Mouse (Mus musculus) MEL (cell line): ENCODE measurements around the gene Col23a1. TPM values are rescaled to one million over a fixed set of nuclear protein-coding genes. Genes with fewer than 3 reads are reported as not detected.
A peak's percentile ranks its signal among the peaks of the same experiment; 100 is the strongest.

Experiments
- DNase-seq: peaks from one replicate; pipeline ENCODE4 v3.0.0; 2011; ENCODE audit warnings: low read depth, low spot score
- H3K27ac ChIP-seq: 2 replicates; pipeline ENCODE4 v1.5.1; 2012; ENCODE audit warnings: low read depth, mild to moderate bottlenecking, control low read depth, low read length, moderate library complexity; ENCODE audit not compliant: control insufficient read depth
- H3K27me3 ChIP-seq, 2 experiments: fragments of 150-350 bp in 1 of 2; sonication (generic) in 1 of 2; 2 replicates each; pipeline ENCODE4 v1.6.1; 2012; ENCODE audit warnings: low read length in 2 of 2, mild to moderate bottlenecking in 2 of 2, improper control_type of control experiment in 1 of 2, moderate library complexity in 1 of 2; ENCODE audit not compliant: insufficient read depth in 2 of 2, control insufficient read depth in 1 of 2
- H3K36me3 ChIP-seq, 2 experiments: 2 replicates each; pipeline ENCODE4 v1.6.1; 2012 to 2014; ENCODE audit warnings: low read length in 2 of 2, improper control_type of control experiment in 1 of 2, inconsistent platforms in 1 of 2, mild to moderate bottlenecking in 1 of 2; ENCODE audit not compliant: insufficient read depth in 2 of 2, control insufficient read depth in 1 of 2
- H3K4me1 ChIP-seq, 2 experiments: fragments of 150-350 bp in 1 of 2; sonication (generic) in 1 of 2; 2 replicates each; pipeline ENCODE4 v1.6.1; 2012; ENCODE audit warnings: low read length in 2 of 2, improper control_type of control experiment in 1 of 2, mild to moderate bottlenecking in 1 of 2; ENCODE audit not compliant: insufficient read depth in 2 of 2, control insufficient read depth in 1 of 2
- H3K4me3 ChIP-seq, 2 experiments: fragments of 150-350 bp in 1 of 2; sonication (generic) in 1 of 2; 2 replicates each; pipeline ENCODE4 v1.5.1; 2012; ENCODE audit warnings: low read depth in 2 of 2, low read length in 2 of 2, mild to moderate bottlenecking in 2 of 2, moderate library complexity in 2 of 2, control low read depth in 1 of 2, improper control_type of control experiment in 1 of 2; ENCODE audit not compliant: control insufficient read depth in 1 of 2, insufficient read depth in 1 of 2
- H3K79me2 ChIP-seq: 2 replicates; pipeline ENCODE4 v1.6.1; 2012; ENCODE audit warnings: mild to moderate bottlenecking, low read length, moderate library complexity; ENCODE audit not compliant: control insufficient read depth, poor library complexity, insufficient read depth
- H3K9ac ChIP-seq: 2 replicates; pipeline ENCODE4 v1.6.1; 2012; ENCODE audit warnings: low read depth, mild to moderate bottlenecking, control low read depth, low read length, moderate library complexity; ENCODE audit not compliant: control insufficient read depth, poor library complexity, severe bottlenecking
- H3K9me3 ChIP-seq: fragments of 150-350 bp; sonication (generic); replicated peaks from 2 replicates; pipeline ENCODE4 v1.6.1; 2012; ENCODE audit warnings: mild to moderate bottlenecking, low read length, improper control_type of control experiment, moderate library complexity; ENCODE audit not compliant: insufficient read depth
- CHD1 ChIP-seq: IDR thresholded peaks from 2 replicates; pipeline ENCODE4 v1.6.1; 2012; ENCODE audit warnings: low read depth, mild to moderate bottlenecking, inconsistent platforms, low read length, improper control_type of control experiment
- EP300 ChIP-seq, 2 experiments: IDR thresholded peaks; 2 replicates each; pipeline ENCODE4 v1.6.1; 2011; ENCODE audit warnings: improper control_type of control experiment in 2 of 2, low read length in 2 of 2, low read depth in 1 of 2, mild to moderate bottlenecking in 1 of 2
- ETS1 ChIP-seq: IDR thresholded peaks from 2 replicates; pipeline ENCODE4 v1.6.1; 2012; ENCODE audit warnings: low read depth, mild to moderate bottlenecking, inconsistent platforms, low read length, improper control_type of control experiment, moderate library complexity
- GATA1 ChIP-seq: IDR thresholded peaks from 2 replicates; pipeline ENCODE4 v1.6.1; 2011; ENCODE audit warnings: low read depth, low read length, improper control_type of control experiment
- MAFK ChIP-seq: IDR thresholded peaks from 2 replicates; pipeline ENCODE4 v1.6.1; 2011; ENCODE audit warnings: low read depth, mild to moderate bottlenecking, low read length, improper control_type of control experiment, borderline replicate concordance
- MAX ChIP-seq: IDR thresholded peaks from 2 replicates; pipeline ENCODE4 v1.6.1; 2011; ENCODE audit warnings: low read length, improper control_type of control experiment
- MXI1 ChIP-seq: IDR thresholded peaks from 2 replicates; pipeline ENCODE4 v1.6.1; 2011; ENCODE audit warnings: mild to moderate bottlenecking, low read depth, low read length, improper control_type of control experiment
- NRF1 ChIP-seq: IDR thresholded peaks from 2 replicates; pipeline ENCODE4 v1.6.1; 2014; ENCODE audit warnings: low read depth, mild to moderate bottlenecking, inconsistent platforms, low read length, improper control_type of control experiment, moderate library complexity; ENCODE audit not compliant: poor library complexity, insufficient read depth, severe bottlenecking
- TAL1 ChIP-seq: IDR thresholded peaks from 2 replicates; pipeline ENCODE4 v1.6.1; 2012; ENCODE audit warnings: mild to moderate bottlenecking, inconsistent platforms, low read length, moderate library complexity, mixed read lengths
- TCF12 ChIP-seq: IDR thresholded peaks from 2 replicates; pipeline ENCODE4 v1.6.1; 2014; ENCODE audit warnings: low read depth, mild to moderate bottlenecking, inconsistent platforms, low read length, improper control_type of control experiment, moderate library complexity
- USF1 ChIP-seq: IDR thresholded peaks from 2 replicates; pipeline ENCODE4 v1.6.1; 2014; ENCODE audit warnings: low read depth, mild to moderate bottlenecking, inconsistent platforms, low read length, improper control_type of control experiment, moderate library complexity
- USF2 ChIP-seq, 2 experiments: IDR thresholded peaks; 2 replicates each; pipeline ENCODE4 v1.6.1; 2011 to 2012; ENCODE audit warnings: improper control_type of control experiment in 2 of 2, low read length in 2 of 2, borderline replicate concordance in 1 of 2, inconsistent platforms in 1 of 2, low read depth in 1 of 2, mild to moderate bottlenecking in 1 of 2; ENCODE audit not compliant: insufficient read depth in 1 of 2
- ZC3H11A ChIP-seq: IDR thresholded peaks from 2 replicates; pipeline ENCODE4 v1.6.1; 2012; ENCODE audit warnings: low read depth, mild to moderate bottlenecking, inconsistent platforms, low read length, improper control_type of control experiment
- ZMIZ1 ChIP-seq: IDR thresholded peaks from 2 replicates; pipeline ENCODE4 v1.6.1; 2012; ENCODE audit warnings: low read depth, mild to moderate bottlenecking, inconsistent platforms, low read length, improper control_type of control experiment, moderate library complexity
- polyA plus RNA-seq, 2 experiments: library from polyadenylated mRNA; stranded (reverse) in 1 of 2; unstranded in 1 of 2; fragments of >175 nt in 1 of 2; fragments of >200 nt in 1 of 2; gene quantifications; 2 replicates each; pipeline versions ENCODE4 v1.2.1 to v1.2.4; 2012; ENCODE audit warnings: low replicate concordance in 2 of 2, low read depth in 1 of 2; ENCODE audit not compliant: insufficient read length in 2 of 2, insufficient read depth in 1 of 2, missing spikeins in 1 of 2
- total RNA-seq: library from RNA; depleted of rRNA; stranded (reverse); fragments of 300-350 nt; gene quantifications from 2 replicates; pipeline ENCODE4 v1.2.3, GENCODE M21; 2012

Col23a1 gene
- total and polyA plus RNA-seq, 3 experiments: under 0.01 to 0.03 TPM; not detected in 1

DNA sequence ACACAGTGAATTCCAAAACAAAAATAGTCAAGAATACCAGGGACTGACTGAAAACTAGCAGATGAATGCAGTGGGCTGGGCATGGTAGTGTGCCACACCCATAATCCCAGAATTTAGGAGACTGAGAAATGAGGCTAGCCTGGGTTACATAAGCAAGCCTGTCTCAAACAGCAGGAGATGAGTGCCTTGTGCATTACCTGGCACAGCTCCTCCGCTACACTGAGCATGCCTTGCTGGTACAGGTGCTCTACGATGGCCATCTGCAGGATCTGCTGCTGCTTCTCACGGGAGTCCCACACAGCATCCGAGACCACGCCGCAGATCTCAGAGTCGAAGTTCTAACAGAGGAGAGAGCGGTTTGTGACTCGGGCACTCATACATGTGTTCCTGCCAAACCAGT lies 337.7 kb downstream of the Col23a1 start:
- Histone ChIP-seq H3K9ac (no peak overlapping the region), H3K4me3 (no peak overlapping the region), H3K4me1 (peaks cover 7 to 42% of the 10 kb centered on the region in 2 experiments; a peak in 3 of 4 replicates), H3K27ac (no peak overlapping the region), H3K9me3 (no peaks in the 10 kb centered on the region)
- DNase-seq: no peak
- no peak for TF ChIP-seq MAFK
- no peak for TF ChIP-seq GATA1
- no peak for TF ChIP-seq ZC3H11A
- TF ChIP-seq ZMIZ1: no peak
- TF ChIP-seq USF2 (IDR thresholded peaks at IDR 0.05; ENCODE audit: borderline replicate concordance in 1 of 2, insufficient read depth in 1 of 2, low read depth in 1 of 2, low read length in 2 of 2): no peak
- TF ChIP-seq, all 39 proteins: peak for 0
- H3K36me3 ChIP-seq: peaks cover 16 to 46% of the 10 kb centered on the region in 2 experiments
- peaks cover 17% of the 10 kb centered on the region for H3K79me2 ChIP-seq
- no peaks in the 10 kb centered on the region for H3K27me3 ChIP-seq

DNA sequence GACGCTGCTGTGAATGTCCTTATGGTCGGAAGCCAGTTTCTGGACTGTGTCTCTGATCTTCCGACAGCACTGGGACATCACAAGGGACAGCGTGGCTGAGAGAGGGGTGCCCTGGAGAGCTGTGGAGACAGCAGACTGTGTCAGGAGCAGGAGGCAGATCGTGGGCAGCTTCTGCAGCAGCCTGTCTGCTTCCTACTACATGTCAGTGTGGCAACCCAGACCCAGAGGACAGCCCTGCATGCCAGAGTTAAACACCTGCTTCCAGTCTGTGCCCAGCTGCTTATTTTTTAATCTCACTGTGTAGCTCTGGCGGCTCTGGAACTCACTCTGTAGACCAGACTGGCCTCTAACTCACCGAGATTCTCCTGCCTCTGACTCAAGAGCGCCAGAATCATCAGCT lies 338.2 kb downstream of the Col23a1 start:
- TF ChIP-seq TAL1 (0 out of 2 replicates have a peak, but pooled peaks have one; percentile 4), TCF12 (0 out of 2 replicates have a peak, but pooled peaks have one; percentile 5), NRF1 (no peak)
- Histone ChIP-seq H3K4me1 (peaks cover 7 to 44% of the 10 kb centered on the region in 2 experiments; a peak in 3 of 4 replicates), H3K27me3 (no peaks in the 10 kb centered on the region), H3K9ac (no peak overlapping the region), H3K79me2 (peaks cover 18% of the 10 kb centered on the region; the same call in 1 of the 2 replicates), H3K9me3 (no peaks in the 10 kb centered on the region), H3K4me3 (no peak overlapping the region), H3K36me3 (peaks cover 11 to 44% of the 10 kb centered on the region in 2 experiments), H3K27ac (no peak overlapping the region)
- no peak for DNase-seq

DNA sequence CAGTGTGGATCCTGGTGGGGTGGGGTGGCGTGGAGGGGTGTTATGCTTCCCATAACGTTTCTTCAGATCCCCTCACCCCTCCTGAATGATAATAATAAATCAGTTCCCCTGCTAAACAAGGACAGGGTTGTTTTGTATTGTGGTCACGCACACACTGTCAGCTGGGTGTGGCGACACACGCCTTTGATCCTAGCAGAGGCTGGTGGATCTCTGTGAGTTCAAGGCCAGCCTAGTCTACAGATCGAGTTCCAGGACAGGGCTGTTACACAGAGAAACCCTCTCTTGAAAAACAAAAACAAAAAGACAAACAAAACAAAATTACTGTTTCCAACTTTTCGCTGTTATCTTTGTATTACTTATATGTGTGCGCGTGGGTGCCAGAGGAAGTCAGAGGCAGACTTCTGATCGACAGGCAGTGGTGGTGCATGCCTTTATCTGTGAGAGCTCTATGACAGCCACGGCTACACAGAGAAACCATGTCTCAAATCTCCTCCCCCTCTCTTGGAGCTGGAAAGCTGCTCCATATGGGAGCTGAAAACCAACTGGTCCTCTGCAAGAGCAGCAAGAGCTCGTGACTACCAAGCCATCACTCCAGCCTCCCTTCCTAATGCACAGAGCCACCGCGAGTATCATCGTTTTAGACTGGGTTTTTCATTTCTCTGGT lies 340.1 kb downstream of the Col23a1 start:
- H3K9me3 ChIP-seq: no peaks in the 10 kb centered on the region
- H3K4me1 ChIP-seq: peaks cover 11 to 49% of the 10 kb centered on the region in 2 experiments
- no peak overlapping the region for H3K4me3 ChIP-seq

More for the DNA sequence above, 340.1 kb downstream of the Col23a1 start:
- peak; percentile 76 for DNase-seq
- H3K27ac ChIP-seq: peak overlapping the region; percentile 33
- H3K36me3 ChIP-seq: peaks cover 6 to 48% of the 10 kb centered on the region in 2 experiments
- H3K9ac ChIP-seq: peak overlapping the region; percentile 15; the same call in 1 of the 2 replicates
- no peaks in the 10 kb centered on the region for H3K27me3 ChIP-seq
- no peak for TF ChIP-seq ZC3H11A
- TF ChIP-seq GATA1: 0 out of 2 replicates have a peak, but pooled peaks have one; percentile 51
- no peak for TF ChIP-seq TCF12
- peak; percentile 87; the same call in 1 of the 2 replicates for TF ChIP-seq MXI1
- TF ChIP-seq MAX: peak; percentile 68; the same call in 1 of the 2 replicates
- no peak for TF ChIP-seq USF1
- no peak for TF ChIP-seq CHD1
- 0 out of 2 replicates have a peak, but pooled peaks have one; percentile 34 for TF ChIP-seq ETS1
- TF ChIP-seq EP300 (IDR thresholded peaks at IDR 0.05; ENCODE audit: low read depth in 1 of 2, low read length in 2 of 2): peak in 1 of 2 experiments; percentile 64; a peak in 3 of 4 replicates
- H3K79me2 ChIP-seq: peaks cover 21% of the 10 kb centered on the region; the same call in 1 of the 2 replicates
